Comparison of ENCODE assay signal across 17 mouse cellular contexts in genomic region chr4:57896631-57897030, GRCm38 (mm10). TPM values are rescaled to one million over a fixed set of nuclear protein-coding genes. Genes with fewer than 3 reads are reported as not detected.
DNase-seq lines count a peak whose midpoint lies in the region; ATAC-seq lines count a peak whose summit lies in the region.
"Had no signal": no experiment of that assay in that cellular context is flagged by ENCODE, and none has a peak within 500 bp of the region (broad histone marks: within the 10 kb centered on the region; RNA-seq: fewer than 3 reads in every experiment).

No protein-coding gene starts in this region.

- no peaks in the 10 kb centered on the region for H3K4me1 ChIP-seq in forebrain, embryonic 15.5 days
- H3K4me1 ChIP-seq: heart, embryonic 15.5 days had no signal

- no peaks in the 10 kb centered on the region for H3K27me3 ChIP-seq in forebrain, embryonic 15.5 days
- H3K27me3 ChIP-seq: forebrain, embryonic 13.5 days; heart, embryonic 15.5 days; hindbrain, embryonic 15.5 days had no signal

- ATAC-seq in forebrain, embryonic 15.5 days (replicated peaks), result no peak
- ATAC-seq: forebrain, embryonic 13.5 days had no signal

- H3K36me3 ChIP-seq in forebrain, embryonic 15.5 days, result no peaks in the 10 kb centered on the region
- H3K36me3 ChIP-seq: G1E; hindbrain, embryonic 15.5 days had no signal

- peak; percentile 64 for DNase-seq in CD4-positive helper T cell, adult 2 months (ENCODE audit: low read depth, low spot score)
- DNase-seq in T-cell, adult 2 months (ENCODE audit: low spot score), result peak; percentile 49
- peak; percentile 33 for DNase-seq in thymus, postnatal 0 days (ENCODE audit: low spot score)
- peak; percentile 55 for DNase-seq in thymus, postnatal 4 days
- no peak for DNase-seq in adrenal gland, adult 2 months
- DNase-seq: adrenal gland, adult 8-10 months; adrenal gland, postnatal 36 days; cerebellum, adult 2 months; cerebellum, postnatal 10 days; gastrocnemius, postnatal 36 days had no signal

- no peak overlapping the region for H3K9ac ChIP-seq in forebrain, embryonic 15.5 days (replicated peaks)
- H3K9ac ChIP-seq: forebrain, embryonic 13.5 days; heart, embryonic 15.5 days; hindbrain, embryonic 15.5 days had no signal

- no peak overlapping the region for H3K27ac ChIP-seq in forebrain, embryonic 15.5 days (replicated peaks)
- H3K27ac ChIP-seq: embryonic facial prominence, embryonic 10.5 days; forebrain, embryonic 13.5 days; heart, embryonic 15.5 days; hindbrain, embryonic 15.5 days had no signal

- no peaks in the 10 kb centered on the region for H3K9me3 ChIP-seq in forebrain, embryonic 15.5 days
- H3K9me3 ChIP-seq: embryonic facial prominence, embryonic 10.5 days; forebrain, embryonic 13.5 days; heart, embryonic 15.5 days; hindbrain, embryonic 15.5 days had no signal

- WGBS in forebrain, embryonic 15.5 days, result 49% methylated on average over 3 of the region's 3 CpGs

- no peak overlapping the region for H3K4me2 ChIP-seq in forebrain, embryonic 15.5 days (replicated peaks)
- H3K4me2 ChIP-seq: forebrain, embryonic 13.5 days; heart, embryonic 11.5 days; heart, embryonic 15.5 days; hindbrain, embryonic 15.5 days had no signal

- no peak overlapping the region for H3K4me3 ChIP-seq in forebrain, embryonic 15.5 days
- H3K4me3 ChIP-seq: embryonic facial prominence, embryonic 10.5 days; forebrain, embryonic 13.5 days; heart, embryonic 15.5 days; hindbrain, embryonic 15.5 days had no signal

RNA-seq across cellular contexts. Expression of gene D630039A03Rik, which starts 19.5 kb away (rescaled TPM):
- 0.13 and 0.16 TPM in 2 replicates for polyA plus RNA-seq in thymus, postnatal 0 days (2015; fragmentation: Nextera tagmentation; extraction: Ambion mirVana)
- 10 to 100 TPM; 11.5 to 11.6 TPM for total RNA-seq in adrenal gland, adult 2 months (2021)
- polyA plus RNA-seq in adrenal gland, adult 2 months (2012; rRNA removed), result 3.8 and 4.9 TPM in 2 replicates
- polyA plus RNA-seq in forebrain, embryonic 15.5 days (2015; fragmentation: Nextera tagmentation; extraction: Ambion mirVana), result not detected in 2 replicates
- total RNA-seq: gastrocnemius, postnatal 36 days had no signal
- polyA plus RNA-seq: G1E had no signal

RNA-seq across cellular contexts. Expression of gene Txn1, which starts 59.6 kb away (rescaled TPM):
- 716 and 724 TPM in 2 replicates for polyA plus RNA-seq in thymus, postnatal 0 days (2015; fragmentation: Nextera tagmentation; extraction: Ambion mirVana)
- 100 to 1,000 TPM; 264 to 311 TPM for total RNA-seq in adrenal gland, adult 2 months (2021)
- 61.2 and 69.7 TPM in 2 replicates for polyA plus RNA-seq in adrenal gland, adult 2 months (2012; rRNA removed)
- 285 and 307 TPM in 2 replicates for polyA plus RNA-seq in forebrain, embryonic 15.5 days (2015; fragmentation: Nextera tagmentation; extraction: Ambion mirVana)
